Mouse (Mus musculus) right cerebral cortex, postnatal 4 days (tissue): ENCODE measurements around the gene Smo.
"Not testable (repeated sequence)": the region's sequence is repeated elsewhere in the genome, so short reads cannot be mapped to it uniquely, and the experiment has no call there.

Experiments
- DNase-seq: peaks from one replicate; pipeline ENCODE4 v3.0.0-alpha.2; 2022

Smo gene

DNA sequence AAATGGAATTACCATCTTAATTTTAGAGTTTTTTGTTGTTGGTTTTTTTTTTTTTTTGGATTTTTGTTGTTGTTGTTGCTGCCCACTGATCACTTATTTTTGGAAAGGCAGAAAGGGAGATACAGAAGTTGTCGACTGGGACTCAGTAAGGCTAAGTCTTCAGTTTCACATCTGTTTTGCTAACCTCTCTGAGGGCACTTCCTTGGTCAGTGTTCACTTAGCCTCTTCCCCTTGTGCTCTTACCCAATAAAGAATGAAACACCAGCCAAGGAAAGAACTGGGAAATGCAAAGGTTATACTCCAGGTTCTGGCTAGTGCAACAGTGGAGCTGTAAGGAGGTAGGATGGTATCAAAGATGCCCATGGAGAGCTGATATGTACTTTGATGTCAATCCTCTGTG, 5.8 kb upstream of the Smo start:
- DNase-seq, result no peak

DNA sequence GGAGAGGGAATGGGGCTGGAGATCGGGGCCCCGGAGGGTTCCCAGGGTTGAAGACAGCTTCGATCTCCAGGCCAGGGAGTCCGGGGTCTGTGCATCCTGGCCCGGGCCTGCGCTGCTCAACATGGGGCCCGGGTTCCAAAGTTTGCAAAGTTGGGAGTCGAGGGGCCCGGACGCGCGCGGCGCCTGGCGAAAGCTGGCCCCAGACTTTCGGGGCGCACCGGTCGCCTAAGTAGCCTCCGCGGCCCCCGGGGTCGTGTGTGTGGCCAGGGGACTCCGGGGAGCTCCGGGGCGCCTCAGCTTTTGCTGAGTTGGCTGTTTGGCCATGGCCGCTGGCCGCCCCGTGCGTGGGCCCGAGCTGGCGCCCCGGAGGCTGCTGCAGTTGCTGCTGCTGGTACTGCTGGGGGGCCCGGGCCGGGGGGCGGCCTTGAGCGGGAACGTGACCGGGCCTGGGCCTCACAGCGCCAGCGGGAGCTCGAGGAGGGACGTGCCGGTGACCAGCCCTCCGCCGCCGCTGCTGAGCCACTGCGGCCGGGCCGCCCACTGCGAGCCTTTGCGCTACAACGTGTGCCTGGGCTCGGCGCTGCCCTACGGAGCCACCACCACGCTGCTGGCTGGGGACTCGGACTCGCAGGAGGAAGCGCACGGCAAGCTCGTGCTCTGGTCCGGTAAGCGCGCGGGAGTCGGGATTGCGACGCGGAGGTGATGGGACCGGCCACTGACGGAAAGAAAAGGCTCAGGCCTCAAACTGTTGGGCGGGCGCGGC, 567 bp downstream of the Smo start:
- DNase-seq, result peak; percentile 23

DNA sequence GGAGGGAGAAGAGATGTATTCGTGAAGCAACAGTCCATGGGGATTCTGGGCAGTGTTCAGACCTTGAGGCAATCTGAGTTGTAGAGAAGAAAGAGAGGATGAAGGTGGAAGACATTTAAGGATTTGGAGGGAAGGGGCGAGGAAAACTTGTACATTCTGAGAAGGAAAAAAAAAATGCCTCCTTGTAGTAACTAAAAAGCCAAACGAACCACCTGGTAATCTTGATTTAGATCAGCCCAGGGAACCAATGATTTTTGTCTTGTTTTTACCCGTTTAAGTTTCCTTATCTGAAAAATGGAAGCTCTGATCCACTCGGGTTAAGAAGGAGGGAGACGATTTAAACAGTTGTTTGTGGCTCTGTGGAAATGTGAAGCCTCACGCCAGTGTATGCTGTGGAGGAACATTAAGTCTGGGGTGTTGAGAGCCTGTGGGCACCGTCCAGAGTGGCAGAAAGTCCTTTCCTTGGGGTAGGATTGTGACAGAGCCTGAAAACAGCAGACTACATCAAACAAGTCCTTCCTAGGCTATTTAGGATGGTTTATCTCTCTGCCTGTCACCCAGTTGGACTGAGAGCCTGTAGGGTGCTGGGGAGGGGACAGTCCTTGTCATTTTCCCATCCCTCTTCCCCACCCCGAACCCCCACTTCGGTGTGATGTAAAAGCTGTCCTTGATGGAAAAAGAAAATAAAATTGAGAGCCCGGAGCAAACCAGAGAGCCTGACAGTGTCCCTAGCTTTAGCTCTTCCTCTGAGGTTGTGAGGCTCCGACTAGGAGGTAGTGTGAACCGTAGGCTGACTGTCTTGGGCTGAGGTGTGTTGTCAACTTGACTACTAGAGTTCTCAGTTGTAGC, 1.5 kb downstream of the Smo start:
- DNase-seq, result no peak

DNA sequence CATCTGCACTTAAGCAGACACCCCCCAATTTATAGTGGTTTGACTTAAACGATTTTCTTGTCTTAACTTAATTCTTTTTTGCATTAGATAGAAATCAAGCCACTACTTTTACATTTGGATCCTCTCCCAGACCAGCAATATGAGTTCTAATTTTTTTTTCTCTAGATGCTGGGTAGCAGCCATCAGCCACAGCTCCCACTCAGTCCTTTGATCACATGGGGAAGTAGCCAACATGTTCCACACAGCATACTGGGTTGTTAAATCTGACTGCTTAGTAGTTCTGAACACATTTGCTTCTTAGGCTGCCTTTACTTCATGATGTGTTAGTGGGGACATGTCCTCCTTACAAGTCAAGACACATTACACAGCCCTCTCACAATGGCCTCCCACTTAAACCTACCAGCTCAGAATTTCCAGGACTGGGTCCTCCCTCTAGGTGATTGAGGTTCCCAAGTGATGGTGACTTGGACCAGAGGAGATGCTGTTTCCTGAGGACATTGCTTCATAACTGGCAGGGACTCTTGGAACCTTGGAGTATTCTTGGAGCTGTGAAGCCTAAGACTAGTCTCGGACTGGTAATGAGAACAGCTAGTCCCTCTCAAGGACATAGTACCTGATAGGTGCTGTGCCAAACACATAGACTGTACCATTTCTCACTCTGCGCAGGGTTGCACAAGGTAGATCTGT, 16.3 kb downstream of the Smo start:
- DNase-seq, result no peak

DNA sequence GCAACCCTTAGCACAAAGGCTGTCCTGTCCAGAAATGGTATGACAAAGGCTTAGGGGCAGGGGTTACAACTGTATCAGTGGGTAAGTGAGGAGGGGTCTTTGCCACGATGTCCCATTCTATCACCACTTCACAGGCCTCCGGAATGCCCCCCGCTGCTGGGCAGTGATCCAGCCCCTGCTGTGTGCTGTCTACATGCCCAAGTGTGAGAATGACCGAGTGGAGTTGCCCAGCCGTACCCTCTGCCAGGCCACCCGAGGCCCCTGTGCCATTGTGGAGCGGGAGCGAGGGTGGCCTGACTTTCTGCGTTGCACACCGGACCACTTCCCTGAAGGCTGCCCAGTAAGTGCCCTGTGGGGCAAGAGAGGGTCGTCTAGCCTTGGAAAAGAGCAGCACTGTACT, 18.0 kb downstream of the Smo start:
- DNase-seq, result no peak

DNA sequence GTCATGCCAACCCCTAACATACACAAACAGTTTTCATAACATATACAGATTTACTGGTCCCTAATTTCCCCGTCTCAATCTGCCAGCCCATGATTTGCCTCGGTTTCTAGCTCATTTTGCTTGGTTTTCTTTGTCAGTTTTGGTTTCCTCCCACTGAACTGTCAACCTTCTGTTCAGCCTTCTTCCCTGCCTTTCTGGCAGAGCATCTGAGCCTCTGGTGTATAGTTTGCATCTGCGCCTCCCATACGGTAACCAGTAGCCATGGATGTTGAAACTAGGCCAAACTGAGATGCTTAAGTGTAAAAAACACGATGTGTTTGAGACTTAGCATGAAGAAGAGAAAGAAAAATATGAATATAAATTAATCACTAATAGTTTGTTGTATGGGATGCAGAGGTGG, 20.7 kb downstream of the Smo start:
- DNase-seq, result no peak

DNA sequence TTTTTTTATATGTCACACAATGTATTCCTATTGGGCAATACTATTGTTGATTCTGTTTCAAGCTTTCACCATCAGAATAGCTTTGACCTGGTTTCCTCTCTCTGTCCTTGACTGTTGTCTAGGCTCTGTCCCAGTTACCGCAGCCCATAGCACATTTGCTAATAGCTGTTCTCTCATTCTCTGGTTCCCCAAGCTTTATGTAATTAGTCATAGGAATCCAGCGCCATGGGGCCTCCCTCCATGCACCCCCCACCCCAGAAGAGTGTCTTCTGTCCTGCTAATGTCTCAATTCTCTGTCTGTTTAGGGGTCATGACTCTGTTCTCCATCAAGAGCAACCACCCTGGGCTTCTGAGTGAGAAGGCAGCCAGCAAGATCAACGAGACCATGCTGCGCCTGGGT, 21.2 kb downstream of the Smo start:
- no peak for DNase-seq

DNA sequence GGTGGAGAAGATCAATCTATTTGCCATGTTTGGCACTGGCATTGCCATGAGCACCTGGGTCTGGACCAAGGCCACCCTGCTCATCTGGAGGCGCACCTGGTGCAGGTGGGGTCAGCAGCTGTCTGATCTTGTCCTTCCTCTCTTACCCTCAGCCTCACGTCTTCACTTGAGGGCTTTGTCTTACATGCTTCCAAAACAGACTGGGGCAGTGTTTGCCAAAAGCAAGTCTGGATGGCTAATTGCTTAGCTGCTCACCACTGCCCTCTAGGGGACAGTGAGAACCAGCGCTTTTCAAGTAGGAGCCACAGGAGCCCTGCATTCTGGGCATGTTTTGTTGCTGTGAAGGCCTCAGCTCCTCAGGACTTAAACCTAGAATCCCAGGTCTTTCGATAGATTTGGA, 23.1 kb downstream of the Smo start:
- DNase-seq, result peak; percentile 57

DNA sequence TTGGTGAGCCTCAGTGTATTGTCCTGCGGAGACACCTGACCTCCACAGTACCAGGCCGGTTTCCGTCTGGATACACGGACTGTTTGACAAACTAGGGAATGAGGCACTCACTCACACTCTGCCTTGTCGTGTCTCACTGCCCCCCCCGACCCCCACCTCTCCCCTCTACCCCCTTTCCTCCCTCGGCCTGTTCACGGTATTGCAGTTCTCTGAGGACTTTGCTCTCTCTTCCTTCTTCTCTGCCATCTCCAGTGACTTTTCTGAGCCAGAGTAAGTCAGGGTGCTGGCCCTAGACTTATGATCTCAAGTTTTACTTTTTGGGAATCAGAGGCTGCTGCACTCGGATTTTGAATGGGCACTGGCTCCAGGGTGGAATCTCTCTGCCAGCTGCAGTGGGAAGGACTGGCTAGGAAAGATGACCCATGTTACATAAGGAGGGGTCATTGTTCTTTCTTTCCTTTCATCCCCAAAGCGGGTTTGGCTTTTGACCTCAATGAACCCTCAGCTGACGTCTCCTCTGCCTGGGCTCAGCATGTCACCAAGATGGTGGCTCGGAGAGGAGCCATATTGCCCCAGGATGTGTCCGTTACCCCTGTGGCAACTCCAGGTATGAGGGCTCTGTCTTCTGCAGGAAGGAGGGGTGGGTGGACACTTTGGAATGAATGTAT, 23.8 kb downstream of the Smo start:
- DNase-seq, result no peak

DNA sequence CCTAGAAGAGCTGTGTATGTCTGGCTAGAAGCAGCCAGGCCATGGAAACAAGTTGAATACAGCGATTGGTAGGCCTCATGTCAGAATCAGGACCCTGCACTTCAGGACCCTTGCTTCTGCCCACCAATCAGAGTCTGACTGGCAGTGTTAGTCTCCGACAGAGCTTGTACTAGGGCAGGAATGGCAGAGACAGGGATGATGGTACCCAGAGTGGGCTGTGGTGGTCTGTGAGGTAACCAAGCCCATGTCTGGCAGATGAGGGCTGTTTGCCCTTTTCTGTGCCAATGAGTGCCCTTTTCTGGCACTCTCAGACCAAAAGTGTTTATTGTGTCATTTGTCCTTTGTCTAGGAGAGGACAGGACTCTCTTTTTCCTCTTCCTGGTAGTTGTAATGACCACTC, 25.1 kb downstream of the Smo start:
- not testable (repeated sequence) for DNase-seq

DNA sequence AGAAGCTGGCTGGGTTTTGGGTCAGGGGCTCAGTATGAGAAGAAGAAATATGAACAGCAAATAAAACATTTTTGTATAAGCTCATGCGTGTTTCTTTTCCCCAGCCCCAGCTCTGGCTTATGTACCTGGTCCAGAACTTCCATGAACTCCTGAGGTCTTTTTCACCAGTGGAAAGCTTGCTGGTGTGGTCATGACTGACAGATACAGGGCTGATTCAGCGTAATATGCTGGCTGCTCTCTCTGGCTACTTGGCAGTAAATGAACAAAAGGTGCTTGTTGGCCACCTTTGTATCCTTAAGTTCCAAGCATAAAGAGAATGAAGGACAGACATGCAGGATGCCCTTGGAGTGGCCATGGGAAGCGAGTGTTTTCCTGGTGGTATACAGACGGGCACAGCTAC, 26.0 kb downstream of the Smo start:
- no peak for DNase-seq

DNA sequence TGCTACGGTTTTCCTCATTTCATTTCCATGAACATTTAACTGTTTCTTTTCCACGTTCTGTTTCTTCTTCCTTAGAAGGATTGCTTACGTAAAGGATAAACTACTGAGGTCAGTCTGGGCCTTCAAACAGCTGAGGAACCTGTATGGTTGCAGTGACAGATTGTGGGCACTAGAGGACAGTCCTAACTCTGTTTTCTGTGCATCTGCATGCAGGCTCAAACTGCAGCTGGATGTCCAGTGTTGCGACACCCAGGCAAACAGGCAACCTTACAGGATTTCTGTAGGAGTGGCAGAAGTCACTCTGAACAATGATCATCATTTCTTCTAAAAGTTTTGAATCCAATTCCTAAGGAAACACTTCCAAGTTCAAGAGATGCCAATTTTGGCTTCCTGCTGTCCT, 27.2 kb downstream of the Smo start:
- DNase-seq, result no peak

DNA sequence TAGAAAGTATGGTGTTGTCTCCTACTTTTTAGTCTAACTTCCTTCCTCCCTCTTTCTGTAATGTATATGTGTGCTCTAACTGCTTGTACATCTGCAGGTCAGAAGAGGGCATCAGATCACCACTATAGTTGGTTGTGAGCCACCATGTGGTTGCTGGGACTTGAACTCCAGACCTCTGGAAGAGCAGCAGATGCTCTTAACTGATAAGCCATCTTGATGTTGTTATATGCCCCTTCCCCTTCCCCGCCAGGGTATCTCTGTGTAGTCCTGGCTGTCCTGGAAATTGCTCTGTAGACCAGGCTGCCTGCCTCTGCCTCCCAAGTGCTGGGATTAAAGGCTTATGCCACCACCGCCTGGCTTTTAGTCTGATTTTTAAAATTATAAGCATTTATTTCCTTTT, 31.6 kb downstream of the Smo start:
- DNase-seq, result no peak

DNA sequence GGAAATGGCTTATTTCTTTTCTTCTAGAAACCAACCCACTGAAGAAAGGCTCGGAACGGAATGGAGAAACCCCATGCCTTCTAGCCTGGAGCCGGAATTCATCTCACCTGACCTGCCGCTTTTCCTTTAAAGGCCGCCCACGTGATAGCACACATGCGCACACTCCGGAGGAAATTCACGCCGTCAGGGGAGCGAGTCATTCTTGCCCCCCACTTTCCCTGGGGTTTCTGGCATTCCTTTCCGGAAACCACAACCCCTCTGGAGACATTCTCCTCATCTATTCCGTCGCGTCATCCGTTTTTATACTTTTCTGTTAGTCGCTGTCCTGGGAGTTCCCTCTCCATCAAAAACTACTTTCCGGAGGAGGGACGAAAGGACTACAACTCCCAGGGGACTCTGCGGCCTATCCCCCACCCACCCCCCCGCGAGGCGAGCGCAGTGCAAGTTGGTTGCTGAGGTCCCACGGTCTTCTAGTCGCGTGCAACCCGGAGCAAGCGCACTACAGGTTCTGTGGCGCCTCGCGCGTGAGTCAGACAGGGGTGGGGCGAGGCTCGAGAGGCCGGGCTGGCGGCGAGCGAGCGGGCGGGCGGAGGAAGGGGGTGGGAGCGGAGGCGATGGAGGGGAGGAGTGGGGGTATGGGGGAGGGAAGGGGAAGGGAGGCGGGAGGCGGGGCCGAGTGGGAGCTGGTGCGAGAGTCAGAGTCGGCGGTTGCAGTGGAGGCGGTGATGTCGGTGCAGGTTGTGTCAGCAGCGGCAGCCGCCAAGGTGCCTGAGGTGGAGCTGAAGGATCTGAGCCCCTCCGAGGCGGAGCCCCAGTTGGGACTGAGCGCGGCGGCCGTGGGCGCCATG, 32.7 kb downstream of the Smo start, which contains the start of gene Ahcyl2:
Gene Ahcyl2 (plus strand): TSS at position 199 of the 848 bp plus-strand sequence.
- peak; percentile 94 for DNase-seq

DNA sequence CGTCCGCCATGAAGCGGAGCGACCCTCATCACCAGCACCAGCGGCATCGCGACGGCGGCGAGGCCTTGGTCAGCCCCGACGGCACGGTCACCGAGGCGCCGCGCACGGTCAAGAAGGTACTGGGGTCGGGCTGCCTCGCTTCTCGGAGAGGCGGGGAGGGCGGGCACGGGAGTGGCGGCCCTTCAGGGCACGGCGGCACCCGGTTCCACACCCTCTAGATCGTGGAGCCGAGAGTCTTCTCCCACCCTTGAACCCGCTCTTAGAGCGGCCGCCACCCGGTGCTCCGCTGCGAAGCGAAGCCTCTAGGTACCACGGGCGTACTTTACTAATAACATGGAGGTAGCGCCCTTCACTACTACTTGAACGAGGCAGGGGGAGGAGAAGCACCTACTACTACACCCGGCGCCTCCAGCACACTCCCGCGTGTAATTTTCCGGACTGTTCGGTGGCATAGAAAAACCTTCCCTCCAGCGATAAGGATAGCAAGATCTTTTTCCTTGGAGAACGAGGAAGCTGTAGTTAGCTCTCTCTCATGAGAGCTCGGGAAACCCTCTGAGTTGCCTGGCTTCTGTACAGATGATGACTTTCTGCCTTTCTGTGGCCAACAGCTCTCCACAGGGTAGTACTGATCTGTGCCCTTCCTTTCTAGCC, 33.6 kb downstream of the Smo start:
- DNase-seq, result no peak

DNA sequence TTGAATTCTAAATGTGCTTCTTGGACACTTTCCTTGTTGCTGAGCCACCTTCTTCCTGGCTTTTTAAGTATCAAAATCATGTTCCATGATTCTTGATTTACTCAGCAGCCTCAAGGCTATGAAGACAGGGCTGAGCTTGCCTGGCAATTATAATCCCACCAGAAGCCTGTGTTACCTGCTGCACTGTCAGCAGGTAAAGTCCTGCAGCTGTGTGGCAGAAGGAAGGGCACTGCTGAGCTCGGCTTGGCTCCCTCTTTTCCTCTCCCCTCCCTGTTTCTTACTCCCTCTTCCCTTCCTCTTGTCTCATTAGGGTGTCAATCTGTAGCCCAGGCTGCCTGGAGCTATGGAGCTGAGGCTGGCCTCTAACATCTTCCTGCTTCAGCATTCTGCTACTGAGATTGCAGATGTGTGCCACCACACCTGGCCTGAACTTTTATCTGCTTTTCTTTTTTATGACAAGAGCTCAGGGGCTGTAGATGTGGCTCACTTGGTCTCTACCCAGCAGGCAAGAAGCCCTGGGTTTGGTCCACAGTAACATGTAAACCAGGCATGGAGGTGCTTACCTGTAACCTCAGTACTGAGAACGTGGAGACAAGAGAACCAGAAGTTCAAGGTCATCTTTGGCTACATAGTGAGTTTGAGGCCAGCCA, 35.5 kb downstream of the Smo start:
- DNase-seq, result no peak

DNA sequence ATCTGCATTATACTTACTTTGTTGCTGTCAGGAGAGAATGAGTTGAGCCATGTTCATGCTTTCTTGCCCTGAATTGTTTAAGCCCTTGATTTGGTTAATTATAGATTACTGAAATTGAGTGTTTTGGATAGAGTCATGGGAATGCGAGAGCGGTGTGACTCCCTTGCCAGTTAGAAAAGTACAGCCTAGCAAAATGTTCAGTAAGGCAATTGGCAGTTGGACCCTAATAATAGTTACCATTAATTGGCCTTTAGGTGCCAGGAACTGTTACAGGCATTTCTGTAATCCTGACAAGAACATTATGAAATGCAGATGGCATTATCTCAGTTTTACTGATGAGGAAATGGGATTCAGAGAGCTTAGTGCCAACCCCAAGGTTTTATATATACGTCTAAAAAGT, 36.9 kb downstream of the Smo start:
- DNase-seq, result no peak

DNA sequence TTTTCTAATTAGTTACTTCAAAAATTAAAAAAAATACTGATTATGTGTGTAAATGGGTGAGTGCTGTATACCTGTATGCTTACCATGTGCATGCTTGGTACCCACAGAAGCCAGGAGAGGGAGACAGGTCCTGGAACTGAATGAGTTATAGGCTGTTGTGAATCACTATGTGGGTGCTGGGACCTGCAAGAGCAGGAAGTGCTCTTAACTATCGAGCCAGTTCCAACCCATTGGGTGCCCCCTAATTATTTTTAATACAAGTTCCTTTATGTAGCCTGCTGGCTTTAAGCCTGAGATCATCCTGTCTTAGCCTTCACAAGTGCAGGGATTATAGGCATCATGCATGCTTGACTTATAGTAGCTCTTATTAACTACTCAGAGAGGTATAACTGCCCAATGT, 38.9 kb downstream of the Smo start:
- DNase-seq, result no peak

DNA sequence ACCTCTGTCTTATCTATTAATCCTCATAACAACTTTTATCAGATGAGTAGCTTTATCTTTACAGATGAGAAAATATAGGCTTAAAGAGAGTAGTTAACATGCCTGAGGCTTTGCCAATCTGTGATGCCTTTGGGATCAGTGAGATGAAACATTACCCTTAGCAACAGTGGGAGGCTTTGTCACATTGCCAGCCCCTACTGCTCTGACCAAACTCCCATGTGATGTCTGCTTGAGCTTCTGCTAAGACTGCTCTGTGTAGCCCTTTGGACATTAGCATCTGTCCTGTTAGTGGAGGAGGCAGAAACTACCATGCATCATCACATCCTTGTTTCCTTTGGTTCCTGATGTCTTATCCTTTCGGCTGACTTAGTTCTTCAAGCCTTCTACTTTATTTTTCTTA, 40.3 kb downstream of the Smo start:
- DNase-seq, result no peak

DNA sequence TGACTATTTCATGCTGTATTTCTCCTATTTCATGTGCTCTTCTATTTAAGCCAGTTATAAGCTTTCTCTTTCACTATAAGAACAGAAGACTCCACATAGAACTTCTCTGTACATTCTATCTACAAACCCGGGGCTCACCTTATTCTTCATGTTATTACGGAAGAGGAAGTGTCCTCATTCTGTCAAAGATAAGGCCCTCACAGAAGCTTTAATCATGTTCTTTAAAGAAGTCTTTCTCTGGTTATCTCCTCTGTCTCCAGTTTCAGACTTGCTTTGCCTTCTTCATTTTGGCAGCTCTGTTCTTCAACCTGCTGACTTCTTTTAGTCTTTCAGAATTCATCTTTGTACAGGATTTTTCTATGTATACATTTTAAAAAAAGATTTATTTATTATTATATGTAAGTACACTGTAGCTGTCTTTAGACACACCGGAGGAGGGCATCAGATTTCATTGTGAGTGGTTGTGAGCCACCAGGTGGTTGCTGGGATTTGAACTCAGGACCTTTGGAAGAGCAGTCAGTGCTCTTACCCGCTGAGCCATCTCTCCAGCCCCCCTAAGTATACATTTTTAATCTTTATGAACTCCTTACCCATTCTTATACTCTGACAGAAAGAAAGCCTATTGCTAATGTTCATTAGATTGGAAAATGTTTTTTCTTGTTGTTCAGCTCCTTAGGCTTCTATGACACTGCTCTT, 41.4 kb downstream of the Smo start:
- no peak for DNase-seq

DNA sequence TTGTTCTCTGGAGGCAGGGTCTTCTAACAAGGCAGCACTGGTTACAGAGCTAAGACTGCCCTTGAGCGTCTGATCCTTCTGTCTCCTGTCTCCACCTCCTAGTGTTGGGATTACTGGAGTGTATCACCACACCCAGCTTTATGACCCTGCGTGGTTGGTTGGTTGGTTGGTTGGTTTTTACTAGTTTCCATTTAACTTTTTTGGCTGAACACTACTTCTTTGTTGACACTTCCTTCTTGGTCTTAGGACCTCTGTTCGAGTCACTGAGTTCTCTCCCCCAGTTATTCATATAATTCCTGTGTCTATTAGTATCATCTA, 41.9 kb downstream of the Smo start:
- DNase-seq, result no peak
